35 mouse cellular contexts compared by ENCODE assay signal in genomic region chr9:75353094-75353493, GRCm38 (mm10). TPM values are rescaled to one million over a fixed set of nuclear protein-coding genes. Genes with fewer than 3 reads are reported as not detected.
DNase-seq lines count a peak whose midpoint lies in the region; ATAC-seq and TF ChIP-seq lines count a peak whose summit lies in the region.
"Had no signal": no experiment of that assay in that cellular context is flagged by ENCODE, and none has a peak within 500 bp of the region (broad histone marks: within the 10 kb centered on the region; RNA-seq: fewer than 3 reads in every experiment).

No protein-coding gene starts in this region.

- peak; percentile 85 for ATAC-seq in embryonic facial prominence, embryonic 14.5 days (ENCODE audit: low read depth)
- ATAC-seq in stomach, postnatal 0 days (ENCODE audit: low FRiP score, low TSS enrichment): peak; percentile 61; the same call in 1 of the 2 replicates
- ATAC-seq: CD4-positive, CD25-positive, alpha-beta regulatory T cell, adult 4 months; forebrain, postnatal 0 days; midbrain, embryonic 13.5 days had no signal

- H3K27me3 ChIP-seq in embryonic facial prominence, embryonic 14.5 days (replicated peaks; ENCODE audit: control insufficient read depth, insufficient read depth, low read length): no peaks in the 10 kb centered on the region
- no peaks in the 10 kb centered on the region for H3K27me3 ChIP-seq in stomach, postnatal 0 days (ENCODE audit: control insufficient read depth, insufficient read depth, low read length)
- H3K27me3 ChIP-seq: heart, embryonic 15.5 days; hindbrain, embryonic 15.5 days; megakaryocyte, embryonic 14.5 days; midbrain, embryonic 13.5 days had no signal

- H3K9ac ChIP-seq in ES-E14 (ENCODE audit: insufficient read depth, low read depth, low read length, poor library complexity, severe bottlenecking): peak overlapping the region; percentile 17; the same call in 1 of the 2 replicates
- H3K9ac ChIP-seq in embryonic facial prominence, embryonic 14.5 days (ENCODE audit: low read depth, low read length): no peak overlapping the region
- no peak overlapping the region for H3K9ac ChIP-seq in stomach, postnatal 0 days (ENCODE audit: low read length)
- H3K9ac ChIP-seq: forebrain, postnatal 0 days; heart, embryonic 15.5 days; hindbrain, embryonic 15.5 days; liver, embryonic 14.5 days; lung, embryonic 14.5 days; midbrain, embryonic 13.5 days had no signal

- no peaks in the 10 kb centered on the region for H3K9me3 ChIP-seq in ES-E14 (ENCODE audit: control insufficient read depth, insufficient read depth, low read depth, low read length)
- no peaks in the 10 kb centered on the region for H3K9me3 ChIP-seq in embryonic facial prominence, embryonic 14.5 days (ENCODE audit: control insufficient read depth, low read length)
- no peaks in the 10 kb centered on the region for H3K9me3 ChIP-seq in stomach, postnatal 0 days (ENCODE audit: control insufficient read depth, low read length)
- H3K9me3 ChIP-seq: heart, embryonic 15.5 days; hindbrain, embryonic 15.5 days; megakaryocyte, embryonic 14.5 days; midbrain, embryonic 13.5 days had no signal

- no peaks in the 10 kb centered on the region for H3K36me3 ChIP-seq in ES-E14 (ENCODE audit: control insufficient read depth, insufficient read depth, low read length, poor library complexity, severe bottlenecking)
- H3K36me3 ChIP-seq in embryonic facial prominence, embryonic 14.5 days (ENCODE audit: control insufficient read depth, insufficient read depth, low read length): peaks cover under 1% of the 10 kb centered on the region; the same call in 1 of the 2 replicates
- H3K36me3 ChIP-seq in stomach, postnatal 0 days (ENCODE audit: control insufficient read depth, insufficient read depth, low read length): no peaks in the 10 kb centered on the region
- H3K36me3 ChIP-seq: heart, embryonic 15.5 days; hindbrain, embryonic 15.5 days had no signal

- H3K4me3 ChIP-seq in ES-E14 (ENCODE audit: insufficient read depth in 1 of 2, low read depth in 1 of 2, low read length in 2 of 2, poor library complexity in 1 of 2, severe bottlenecking in 1 of 2): no peak overlapping the region
- H3K4me3 ChIP-seq in embryonic facial prominence, embryonic 14.5 days (ENCODE audit: low read depth, low read length): no peak overlapping the region
- no peak overlapping the region for H3K4me3 ChIP-seq in stomach, postnatal 0 days (ENCODE audit: low read depth, low read length)
- H3K4me3 ChIP-seq: heart, embryonic 15.5 days; hindbrain, embryonic 15.5 days; megakaryocyte, embryonic 14.5 days; midbrain, embryonic 13.5 days had no signal

- peak overlapping the region; percentile 14; the same call in 1 of the 2 replicates for H3K27ac ChIP-seq in ES-E14 (ENCODE audit: insufficient read depth, low read depth, low read length, poor library complexity, severe bottlenecking)
- H3K27ac ChIP-seq in embryonic facial prominence, embryonic 14.5 days (replicated peaks; ENCODE audit: low read depth, low read length): peak overlapping the region; percentile 62; the same call in 1 of the 2 replicates
- H3K27ac ChIP-seq in stomach, postnatal 0 days (replicated peaks): peak overlapping the region; percentile 78
- H3K27ac ChIP-seq: heart, embryonic 15.5 days; hindbrain, embryonic 15.5 days; liver, embryonic 14.5 days; midbrain, embryonic 13.5 days had no signal

- WGBS in embryonic facial prominence, embryonic 14.5 days: 65% methylated on average over 8 of the region's 8 CpGs
- WGBS in stomach, postnatal 0 days: 54% methylated on average over 8 of the region's 8 CpGs

- peaks cover 6 to 18% of the 10 kb centered on the region in 2 experiments; a peak in 3 of 4 replicates for H3K4me1 ChIP-seq in ES-E14 (ENCODE audit: control insufficient read depth in 2 of 2, insufficient read depth in 2 of 2, low read length in 2 of 2, poor library complexity in 1 of 2)
- H3K4me1 ChIP-seq in embryonic facial prominence, embryonic 14.5 days (ENCODE audit: control insufficient read depth, insufficient read depth, low read length): no peaks in the 10 kb centered on the region
- no peaks in the 10 kb centered on the region for H3K4me1 ChIP-seq in stomach, postnatal 0 days (replicated peaks; ENCODE audit: control insufficient read depth, insufficient read depth)
- H3K4me1 ChIP-seq: hindbrain, embryonic 15.5 days; midbrain, embryonic 13.5 days had no signal

- intact Hi-C loops in left cerebral cortex, postnatal 25 days (cut with DNase I): no loop called here
- intact Hi-C loops in left cerebral cortex, postnatal 10 days (cut with DNase I): no loop called here

- peak; percentile 35 to 70 for DNase-seq in left cerebral cortex, postnatal 25 days (ENCODE audit: low spot score in 2 of 2)
- no peak for DNase-seq in left cerebral cortex, postnatal 10 days (ENCODE audit: extremely low spot score in 1 of 2, low spot score in 2 of 2)
- no peak for DNase-seq in ES-E14 (ENCODE audit: low read depth, low spot score)
- DNase-seq in embryonic facial prominence, embryonic 14.5 days (ENCODE audit: low spot score): peak; percentile 75
- no peak for DNase-seq in stomach, postnatal 0 days (ENCODE audit: low spot score)
- no peak for DNase-seq in spleen, postnatal 10 days (ENCODE audit: low spot score in 2 of 2)
- DNase-seq in heart, postnatal 4 days: no peak
- DNase-seq: adrenal gland, postnatal 10 days; cerebellum, adult 2 months; cerebellum, postnatal 25 days; forebrain, postnatal 0 days; kidney, adult 2 months; kidney, postnatal 10 days; lung, embryonic 14.5 days; lung, postnatal 36 days; retina, postnatal 1 day; thymus, adult 18-20 months had no signal

- in situ Hi-C loops in ES-E14 (cut with MboI; ENCODE audit: low sequenced_read_pairs in 2 of 2, unreplicated experiment in 2 of 2): no loop called here

- TF ChIP-seq EP300 in stomach, postnatal 0 days (optimal IDR thresholded peaks at IDR 0.05): no peak

- TF ChIP-seq CTCF in stomach, postnatal 0 days (IDR thresholded peaks at IDR 0.05; ENCODE audit: low read depth): no peak

- no peak overlapping the region for H3K4me2 ChIP-seq in embryonic facial prominence, embryonic 14.5 days (ENCODE audit: low read depth, low read length)
- no peak overlapping the region for H3K4me2 ChIP-seq in stomach, postnatal 0 days (replicated peaks; ENCODE audit: low read depth)
- H3K4me2 ChIP-seq: heart, embryonic 15.5 days; hindbrain, embryonic 15.5 days; lung, embryonic 14.5 days; midbrain, embryonic 13.5 days had no signal

TF ChIP-seq in ES-E14, 5 proteins besides CTCF, POLR2A, EP300 and RAD21:
- TF ChIP-seq ZC3H11A (IDR thresholded peaks at IDR 0.05; ENCODE audit: borderline replicate concordance, low read depth, low read length) (no peak), HCFC1 (IDR thresholded peaks at IDR 0.05; ENCODE audit: borderline replicate concordance, insufficient read depth, low read length) (no peak), MAFK (IDR thresholded peaks at IDR 0.05; ENCODE audit: insufficient read depth, low read depth, low read length) (no peak), CHD2 (IDR thresholded peaks at IDR 0.05; ENCODE audit: low read depth, low read length) (no peak), ZNF384 (IDR thresholded peaks at IDR 0.05; ENCODE audit: low read depth, low read length) (no peak)

RNA-seq across cellular contexts. Expression of gene Bcl2l10, which starts 5.5 kb away (rescaled TPM):
- not detected for total RNA-seq in left cerebral cortex, postnatal 25 days (2021)
- total RNA-seq in left cerebral cortex, postnatal 10 days (2021): under 1 TPM in 1 of 2 experiments, not detected in 1; 0.36 TPM
- 0.71 and 1.1 TPM in 2 replicates for total RNA-seq in ES-E14 (2012; rRNA removed)
- not detected in 2 replicates for polyA plus RNA-seq in embryonic facial prominence, embryonic 14.5 days (2014; fragmentation: Nextera tagmentation; extraction: Ambion mirVana)
- not detected in 2 replicates for polyA plus RNA-seq in stomach, postnatal 0 days (2015; fragmentation: Nextera tagmentation; extraction: Ambion mirVana)
- total RNA-seq in heart, postnatal 4 days (2021): under 1 TPM in 1 of 2 experiments, not detected in 1; 0.21 TPM
- total RNA-seq: forebrain, postnatal 0 days; gastrocnemius, adult 18-20 months; gastrocnemius, postnatal 4 days; heart, adult 8-10 months; hematopoietic stem cell, adult 5-6 weeks; layer of hippocampus, adult 18-20 months; MEL; monocyte, adult 5-6 weeks had no signal
- polyA plus RNA-seq: forebrain, embryonic 11.5 days; forebrain, postnatal 0 days; heart, embryonic 15.5 days; hindbrain, embryonic 15.5 days; intestine, embryonic 14.5 days; limb, embryonic 14.5 days; liver, embryonic 14.5 days; lung, embryonic 14.5 days; midbrain, embryonic 13.5 days; neural tube, embryonic 11.5 days; small intestine, adult 2 months had no signal

RNA-seq across cellular contexts. Expression of gene Gnb5, which starts 47.0 kb away (rescaled TPM):
- total RNA-seq in left cerebral cortex, postnatal 25 days (2021): 100 to 1,000 TPM; 151 to 154 TPM
- 100 to 1,000 TPM; 115 to 125 TPM for total RNA-seq in left cerebral cortex, postnatal 10 days (2021)
- 5.7 and 6.7 TPM in 2 replicates for total RNA-seq in ES-E14 (2012; rRNA removed)
- 30.3 and 31.1 TPM in 2 replicates for polyA plus RNA-seq in embryonic facial prominence, embryonic 14.5 days (2014; fragmentation: Nextera tagmentation; extraction: Ambion mirVana)
- polyA plus RNA-seq in stomach, postnatal 0 days (2015; fragmentation: Nextera tagmentation; extraction: Ambion mirVana): 16.1 and 17.5 TPM in 2 replicates
- total RNA-seq in heart, postnatal 4 days (2021): 10 to 100 TPM; 41.6 to 43.1 TPM

RNA-seq across cellular contexts. Expression of gene Mapk6, which starts 56.7 kb away (rescaled TPM):
- total RNA-seq in left cerebral cortex, postnatal 25 days (2021): 10 to 100 TPM; 73.1 to 74.8 TPM
- total RNA-seq in left cerebral cortex, postnatal 10 days (2021): 10 to 100 TPM; 86.7 to 89.3 TPM
- total RNA-seq in ES-E14 (2012; rRNA removed): 81.8 and 85.9 TPM in 2 replicates
- polyA plus RNA-seq in embryonic facial prominence, embryonic 14.5 days (2014; fragmentation: Nextera tagmentation; extraction: Ambion mirVana): 60.4 and 71.6 TPM in 2 replicates
- 28.9 and 29.0 TPM in 2 replicates for polyA plus RNA-seq in stomach, postnatal 0 days (2015; fragmentation: Nextera tagmentation; extraction: Ambion mirVana)
- 10 to 100 TPM; 59.7 to 60.7 TPM for total RNA-seq in heart, postnatal 4 days (2021)

Comparison
In these comparisons a context has a peak if more than half of its experiments do, and no peak if none do; other contexts are left out.
1. DNase-seq: peak in left cerebral cortex, postnatal 25 days (2 of 2) and embryonic facial prominence, embryonic 14.5 days (single experiment); none in left cerebral cortex, postnatal 10 days (0 of 2), ES-E14 (single experiment), stomach, postnatal 0 days (single experiment), spleen, postnatal 10 days (0 of 2) and heart, postnatal 4 days (single experiment).
2. H3K27ac ChIP-seq: peak in every context shown above with its lines; median percentile 78 in stomach, postnatal 0 days; 62 in embryonic facial prominence, embryonic 14.5 days; 14 in ES-E14.